Mouse (Mus musculus) kidney, embryonic 14.5 days (tissue): ENCODE results near the gene Lrp1. TPM values are rescaled to one million over a fixed set of nuclear protein-coding genes. Genes with fewer than 3 reads are reported as not detected.

Experiments
- ATAC-seq: fragments of 200-750 bp; cut with Nextera tagmentation; 2 replicates; pipeline ENCODE4 v1.8.0; 2017; ENCODE audit warnings: moderate number of reproducible peaks, mild to moderate bottlenecking, moderate TSS enrichment, moderate library complexity; ENCODE audit not compliant: low FRiP score, low TSS enrichment
- H3K27ac ChIP-seq: fragments of 300-500 bp; sonication (generic); 2 replicates; pipeline ENCODE4 v1.5.1; 2014; ENCODE audit warnings: low read depth, mild to moderate bottlenecking, low read length, moderate library complexity, mixed read lengths
- H3K27me3 ChIP-seq: fragments of 300-500 bp; sonication (generic); 2 replicates; pipeline ENCODE4 v1.6.1; 2014; ENCODE audit warnings: mild to moderate bottlenecking, low read length; ENCODE audit not compliant: control insufficient read depth, insufficient read depth
- H3K36me3 ChIP-seq: fragments of 300-500 bp; sonication (generic); 2 replicates; pipeline ENCODE4 v1.6.1; 2014; ENCODE audit warnings: low read length, mixed read lengths; ENCODE audit not compliant: control insufficient read depth, insufficient read depth
- H3K4me1 ChIP-seq: fragments of 300-500 bp; sonication (generic); 2 replicates; pipeline ENCODE4 v1.6.1; 2014; ENCODE audit warnings: low read length, mixed read lengths; ENCODE audit not compliant: control insufficient read depth, insufficient read depth
- H3K4me2 ChIP-seq: fragments of 300-500 bp; sonication (generic); replicated peaks from 2 replicates; pipeline ENCODE4 v1.6.1; 2014; ENCODE audit warnings: low read depth, mild to moderate bottlenecking, low read length
- H3K4me3 ChIP-seq: fragments of 300-500 bp; sonication (generic); 2 replicates; pipeline ENCODE4 v1.5.1; 2014; ENCODE audit warnings: mild to moderate bottlenecking, low read length
- H3K9ac ChIP-seq: fragments of 300-500 bp; sonication (generic); 2 replicates; pipeline ENCODE4 v1.6.1; 2014; ENCODE audit warnings: low read depth, mild to moderate bottlenecking, low read length, moderate library complexity
- H3K9me3 ChIP-seq: fragments of 300-500 bp; sonication (generic); 2 replicates; pipeline ENCODE4 v1.6.1; 2016; ENCODE audit warnings: low read length; ENCODE audit not compliant: control insufficient read depth
- WGBS: fragments of 180-500 bp; shearing (Covaris S2); extraction: QIAGEN DNeasy Blood & Tissue Kit; methylation state at CpG from one replicate; pipeline ENCODE4 v1.1.7; 2014; 5-methylcytosine and 5-hydroxymethylcytosine counted together
- polyA plus RNA-seq: library from polyadenylated mRNA; unstranded; fragments of >200 nt; fragmentation: Nextera tagmentation; extraction: Ambion mirVana; gene quantifications from 2 replicates; pipeline ENCODE4 v1.2.1, GENCODE M21; 2014

Lrp1 gene
- polyA plus RNA-seq, 1 experiment from 2014 or later: 54.9 TPM

- ATAC-seq: 0 out of 2 replicates have a peak, but pooled peaks have one; percentile 6
- no peak overlapping the region for H3K27ac ChIP-seq
- peaks cover 41% of the 10 kb centered on the region for H3K4me1 ChIP-seq
- H3K27me3 ChIP-seq: no peaks in the 10 kb centered on the region
- no peaks in the 10 kb centered on the region for H3K9me3 ChIP-seq
- H3K4me2 ChIP-seq: no peak overlapping the region
- peaks cover 72% of the 10 kb centered on the region for H3K36me3 ChIP-seq
- H3K4me3 ChIP-seq: no peak overlapping the region
- no peak overlapping the region for H3K9ac ChIP-seq
- 86% methylated on average over 7 of the region's 7 CpGs for WGBS
These were observed 28.5 kb downstream of the Lrp1 start for GRCm38 (mm10) chr10:127592423-127592822.

DNA sequence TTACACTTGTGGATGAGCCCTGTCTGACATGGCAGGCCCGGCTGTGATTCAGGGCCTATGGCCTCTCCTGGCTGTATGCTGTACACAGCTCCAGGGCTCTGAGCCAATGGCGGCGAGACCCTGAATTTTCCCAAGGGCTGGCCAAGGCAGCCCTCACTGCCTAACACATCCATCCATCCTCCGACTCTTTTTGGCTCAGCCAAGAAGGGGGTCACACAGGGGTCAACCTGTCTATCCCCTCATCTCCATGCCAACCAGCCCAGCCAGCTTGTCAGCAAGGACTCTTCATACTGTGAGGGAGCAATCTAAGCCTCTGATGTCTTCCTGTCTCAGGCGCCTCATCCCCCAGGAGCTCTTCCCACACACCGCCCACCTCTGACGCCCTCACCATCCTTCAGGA, 29.4 kb downstream of the Lrp1 start:
- WGBS: 39% methylated on average over 7 of the region's 7 CpGs
- no peak overlapping the region for H3K9ac ChIP-seq
- no peaks in the 10 kb centered on the region for H3K9me3 ChIP-seq
- H3K27me3 ChIP-seq: no peaks in the 10 kb centered on the region
- no peak overlapping the region for H3K4me2 ChIP-seq
- H3K4me3 ChIP-seq: no peak overlapping the region
- peak; percentile 36; the same call in 1 of the 2 replicates for ATAC-seq
- peaks cover 72% of the 10 kb centered on the region for H3K36me3 ChIP-seq
- peaks cover 34% of the 10 kb centered on the region for H3K4me1 ChIP-seq
- H3K27ac ChIP-seq: no peak overlapping the region

DNA sequence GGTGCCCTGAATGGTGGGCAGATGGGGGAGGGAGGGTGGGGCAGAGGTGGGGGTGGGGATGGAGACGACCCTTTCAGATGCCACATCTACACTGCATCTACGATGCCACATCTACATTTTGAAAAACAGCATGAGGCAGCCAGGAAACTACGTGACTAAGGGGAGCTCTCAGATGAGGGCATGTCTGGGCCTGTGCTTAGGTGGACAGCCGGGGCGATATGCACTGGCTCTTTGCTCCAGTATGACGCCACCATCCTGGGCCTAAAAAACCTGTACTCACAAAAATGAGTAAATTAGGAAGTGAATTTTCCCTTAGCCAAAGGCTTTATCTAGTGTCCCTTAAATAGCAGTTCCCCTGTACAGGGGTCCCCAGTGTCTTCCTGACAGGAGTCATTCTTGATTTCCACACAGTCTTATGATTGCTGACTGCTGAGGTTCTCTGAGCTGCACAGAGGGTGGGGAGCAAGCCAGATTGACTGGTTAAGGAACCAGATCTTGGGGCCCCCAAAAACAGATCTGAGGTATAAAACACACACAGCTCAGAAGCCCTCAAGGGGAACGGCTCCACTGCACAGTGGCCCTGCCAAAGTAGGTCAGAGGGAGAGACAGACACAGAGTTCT, 30.0 kb downstream of the Lrp1 start:
- H3K9ac ChIP-seq: no peak overlapping the region
- peak; percentile 5; the same call in 1 of the 2 replicates for ATAC-seq

GRCm38 (mm10) chr10:127590256-127590655, 30.7 kb downstream of the Lrp1 start:
- Histone ChIP-seq H3K4me3 (no peak overlapping the region), H3K27ac (no peak overlapping the region), H3K27me3 (no peaks in the 10 kb centered on the region), H3K9ac (no peak overlapping the region), H3K4me2 (no peak overlapping the region), H3K9me3 (no peaks in the 10 kb centered on the region), H3K4me1 (peaks cover 28% of the 10 kb centered on the region), H3K36me3 (peaks cover 73% of the 10 kb centered on the region)
- WGBS: 94% methylated on average over 12 of the region's 12 CpGs
- no peak for ATAC-seq

More for the DNA sequence above, 30.0 kb downstream of the Lrp1 start:
- peaks cover 72% of the 10 kb centered on the region for H3K36me3 ChIP-seq
- no peaks in the 10 kb centered on the region for H3K9me3 ChIP-seq
- H3K4me3 ChIP-seq: no peak overlapping the region
- H3K4me1 ChIP-seq: peaks cover 30% of the 10 kb centered on the region
- 84% methylated on average over 7 of the region's 7 CpGs for WGBS
- no peak overlapping the region for H3K4me2 ChIP-seq
- no peaks in the 10 kb centered on the region for H3K27me3 ChIP-seq
- H3K27ac ChIP-seq: no peak overlapping the region

- Histone ChIP-seq H3K9me3 (no peaks in the 10 kb centered on the region), H3K4me3 (no peak overlapping the region), H3K27me3 (no peaks in the 10 kb centered on the region), H3K4me1 (peaks cover 15% of the 10 kb centered on the region), H3K9ac (no peak overlapping the region), H3K36me3 (peaks cover 62% of the 10 kb centered on the region), H3K27ac (no peak overlapping the region), H3K4me2 (no peak overlapping the region)
- 89% methylated on average over 8 of the region's 8 CpGs for WGBS
- no peak for ATAC-seq
These were observed 33.2 kb downstream of the Lrp1 start for GRCm38 (mm10) chr10:127587776-127588175.

DNA sequence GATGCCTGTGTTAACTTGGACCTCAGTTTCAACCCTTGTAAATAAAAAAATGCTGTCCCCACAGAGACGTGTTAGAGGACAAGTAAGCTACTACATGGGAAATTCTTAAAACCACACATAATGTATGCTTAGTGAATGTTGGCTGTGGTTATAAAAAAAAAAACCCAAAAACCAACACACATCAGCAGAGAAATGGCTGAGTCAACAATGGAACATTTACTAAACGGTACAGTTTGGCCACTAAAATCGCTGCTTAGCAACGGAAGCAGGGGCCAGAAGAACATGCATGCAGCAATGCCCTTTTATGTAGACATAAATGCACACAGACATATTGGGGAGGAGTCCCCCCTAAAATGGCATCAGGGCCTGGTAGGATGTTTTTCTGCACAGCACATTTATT, 34.7 kb downstream of the Lrp1 start:
- 85% methylated on average over 4 of the region's 4 CpGs for whole genome bisulfite sequencing
- Histone ChIP-seq H3K27ac (no peak overlapping the region), H3K4me1 (0 out of 2 replicates have a peak, but pooled peaks cover 3% of the 10 kb centered on the region), H3K36me3 (peaks cover 60% of the 10 kb centered on the region), H3K9me3 (no peaks in the 10 kb centered on the region), H3K4me3 (no peak overlapping the region), H3K27me3 (no peaks in the 10 kb centered on the region), H3K9ac (no peak overlapping the region), H3K4me2 (no peak overlapping the region)
- ATAC-seq: no peak

GRCm38 (mm10) chr10:127585598-127585997, 35.4 kb downstream of the Lrp1 start:
- WGBS: 93% methylated on average over 2 of the region's 2 CpGs
- Histone ChIP-seq H3K4me3 (no peak overlapping the region), H3K27me3 (no peaks in the 10 kb centered on the region), H3K4me2 (no peak overlapping the region), H3K36me3 (peaks cover 58% of the 10 kb centered on the region), H3K4me1 (0 out of 2 replicates have a peak, but pooled peaks cover 3% of the 10 kb centered on the region), H3K9me3 (no peaks in the 10 kb centered on the region), H3K9ac (no peak overlapping the region), H3K27ac (no peak overlapping the region)
- ATAC-seq: no peak

- Histone ChIP-seq H3K4me2 (no peak overlapping the region), H3K4me1 (0 out of 2 replicates have a peak, but pooled peaks cover 3% of the 10 kb centered on the region), H3K27me3 (no peaks in the 10 kb centered on the region), H3K4me3 (no peak overlapping the region), H3K27ac (no peak overlapping the region), H3K9me3 (no peaks in the 10 kb centered on the region), H3K36me3 (peaks cover 46% of the 10 kb centered on the region), H3K9ac (no peak overlapping the region)
- 71% methylated on average over 8 of the region's 8 CpGs for WGBS
- no peak for ATAC-seq
These were observed 37.3 kb downstream of the Lrp1 start for GRCm38 (mm10) chr10:127583649-127584048.

GRCm38 (mm10) chr10:127581291-127581690, 39.7 kb downstream of the Lrp1 start:
- Histone ChIP-seq H3K27ac (no peak overlapping the region), H3K36me3 (peaks cover 56% of the 10 kb centered on the region)
- 91% methylated on average over 9 of the region's 9 CpGs for WGBS

More at GRCm38 (mm10) chr10:127581291-127581690, 39.7 kb downstream of the Lrp1 start:
- Histone ChIP-seq H3K9me3 (no peaks in the 10 kb centered on the region), H3K27me3 (no peaks in the 10 kb centered on the region), H3K4me3 (no peak overlapping the region), H3K4me1 (0 out of 2 replicates have a peak, but pooled peaks cover 3% of the 10 kb centered on the region), H3K4me2 (no peak overlapping the region), H3K9ac (no peak overlapping the region)
- no peak for ATAC-seq
